In the genomic region with DNA sequence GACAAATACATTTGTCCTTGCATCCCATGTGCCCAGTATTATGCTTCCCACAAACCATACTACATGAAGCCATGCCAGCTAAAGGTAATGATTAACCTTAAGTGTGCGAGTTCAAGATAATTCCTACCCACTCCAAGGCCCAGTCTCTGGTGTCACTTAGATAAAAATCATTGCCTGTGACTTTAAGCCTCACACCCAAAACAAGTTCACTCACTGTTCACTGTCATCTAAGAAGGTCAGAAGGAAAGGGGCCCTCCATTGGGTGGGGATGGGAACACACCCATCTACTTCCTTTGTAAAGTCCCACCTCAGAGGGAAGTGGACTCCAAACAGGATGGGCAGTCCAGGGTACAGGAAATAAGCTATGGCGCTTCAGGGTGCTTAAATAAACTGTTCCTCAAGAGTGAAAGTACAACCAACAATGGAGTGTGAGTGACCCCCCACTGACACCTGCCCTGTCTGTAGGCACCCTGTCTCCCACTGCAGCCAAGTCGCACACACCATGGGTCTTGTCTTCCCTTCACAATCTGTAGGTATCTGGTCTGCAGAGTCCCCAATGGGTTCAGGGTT, we compare ENCODE assay signal across 8 mouse cellular contexts.
DNase-seq lines count a peak whose midpoint lies in the region; ATAC-seq lines count a peak whose summit lies in the region.

No protein-coding gene starts in this region.

- H3K27ac ChIP-seq in hindbrain, embryonic 10.5 days = peak overlapping the region; percentile 67; the same call in 1 of the 2 replicates
- no peak overlapping the region for H3K27ac ChIP-seq in hindbrain, embryonic 11.5 days (ENCODE audit: low read depth, low read length)
- peak overlapping the region; percentile 55 for H3K27ac ChIP-seq in embryonic facial prominence, embryonic 13.5 days

- ATAC-seq in hindbrain, embryonic 11.5 days (ENCODE audit: low FRiP score) = no peak
- ATAC-seq in embryonic facial prominence, embryonic 13.5 days (ENCODE audit: insufficient number of reproducible peaks, insufficient read depth, low FRiP score, low TSS enrichment, low read depth) = no peak

- H3K9ac ChIP-seq in hindbrain, embryonic 11.5 days (ENCODE audit: low read depth, low read length) = no peak overlapping the region
- H3K9ac ChIP-seq in embryonic facial prominence, embryonic 13.5 days = no peak overlapping the region

- peaks cover 33% of the 10 kb centered on the region for H3K4me1 ChIP-seq in hindbrain, embryonic 10.5 days (replicated peaks)
- H3K4me1 ChIP-seq in hindbrain, embryonic 11.5 days (replicated peaks; ENCODE audit: control insufficient read depth, insufficient read depth, low read length) = 0 out of 2 replicates have a peak, but pooled peaks cover 2% of the 10 kb centered on the region
- H3K4me1 ChIP-seq in embryonic facial prominence, embryonic 13.5 days = peaks cover 29% of the 10 kb centered on the region

- H3K36me3 ChIP-seq in hindbrain, embryonic 10.5 days = no peaks in the 10 kb centered on the region
- H3K36me3 ChIP-seq in hindbrain, embryonic 11.5 days (ENCODE audit: control insufficient read depth, insufficient read depth, low read length) = no peaks in the 10 kb centered on the region
- no peaks in the 10 kb centered on the region for H3K36me3 ChIP-seq in embryonic facial prominence, embryonic 13.5 days

- no peak overlapping the region for H3K4me3 ChIP-seq in hindbrain, embryonic 10.5 days
- no peak overlapping the region for H3K4me3 ChIP-seq in hindbrain, embryonic 11.5 days (ENCODE audit: low read depth, low read length)
- no peak overlapping the region for H3K4me3 ChIP-seq in embryonic facial prominence, embryonic 13.5 days

- DNase-seq in hindbrain, embryonic 10.5 days (ENCODE audit: low spot score) = no peak
- no peak for DNase-seq in hindbrain, embryonic 11.5 days (ENCODE audit: low spot score)
- peak; percentile 44 for DNase-seq in kidney, adult 18-20 months
- peak; percentile 74 for DNase-seq in lung, postnatal 10 days
- no peak for DNase-seq in thymus, postnatal 36 days
- no peak for DNase-seq in right cerebral cortex, adult 2 months (ENCODE audit: low spot score in 2 of 2)
- DNase-seq in yolk sac, embryonic 10.5 days (ENCODE audit: low spot score) = no peak

- H3K9me3 ChIP-seq in hindbrain, embryonic 10.5 days = no peaks in the 10 kb centered on the region
- no peaks in the 10 kb centered on the region for H3K9me3 ChIP-seq in hindbrain, embryonic 11.5 days (ENCODE audit: control insufficient read depth, low read length)
- peaks cover 5% of the 10 kb centered on the region; the same call in 1 of the 2 replicates for H3K9me3 ChIP-seq in embryonic facial prominence, embryonic 13.5 days

- 54% methylated on average over 3 of the region's 3 CpGs for WGBS in hindbrain, embryonic 10.5 days
- WGBS in hindbrain, embryonic 11.5 days = 57% methylated on average over 3 of the region's 3 CpGs
- WGBS in embryonic facial prominence, embryonic 13.5 days = 67% methylated on average over 3 of the region's 3 CpGs

- no peak overlapping the region for H3K4me2 ChIP-seq in hindbrain, embryonic 11.5 days (replicated peaks; ENCODE audit: low read depth, low read length)
- no peak overlapping the region for H3K4me2 ChIP-seq in embryonic facial prominence, embryonic 13.5 days

- H3K27me3 ChIP-seq in hindbrain, embryonic 10.5 days (ENCODE audit: insufficient read depth, poor library complexity, severe bottlenecking) = peaks cover 29% of the 10 kb centered on the region; the same call in 1 of the 2 replicates
- H3K27me3 ChIP-seq in hindbrain, embryonic 11.5 days (ENCODE audit: control insufficient read depth, insufficient read depth, low read length) = no peaks in the 10 kb centered on the region
- no peaks in the 10 kb centered on the region for H3K27me3 ChIP-seq in embryonic facial prominence, embryonic 13.5 days

Comparison
In these comparisons a context has a peak if more than half of its experiments do, and no peak if none do; other contexts are left out.
1. DNase-seq: peak in kidney, adult 18-20 months (single experiment) and lung, postnatal 10 days (single experiment); none in hindbrain, embryonic 10.5 days (single experiment), hindbrain, embryonic 11.5 days (single experiment), thymus, postnatal 36 days (0 of 2), right cerebral cortex, adult 2 months (0 of 2) and yolk sac, embryonic 10.5 days (single experiment).